Mouse (Mus musculus) limb, embryonic 12.5 days (tissue): Measurements from ENCODE around the gene Mast4. TPM values are rescaled to one million over a fixed set of nuclear protein-coding genes. Genes with fewer than 3 reads are reported as not detected.

ENCODE experiments used
- ATAC-seq: fragments of 200-750 bp; cut with Nextera tagmentation; 2 replicates; pipeline ENCODE4 v1.8.0; 2017; ENCODE audit warnings: low read depth, moderate TSS enrichment; ENCODE audit not compliant: insufficient number of reproducible peaks, insufficient read depth, low FRiP score, low TSS enrichment
- H3K27ac ChIP-seq: fragments of 300-500 bp; sonication (generic); 2 replicates; pipeline ENCODE4 v1.5.1; 2016; ENCODE audit warnings: mild to moderate bottlenecking, moderate library complexity
- H3K27me3 ChIP-seq: fragments of 300-500 bp; sonication (generic); 2 replicates; pipeline ENCODE4 v1.6.1; 2016; ENCODE audit warnings: mild to moderate bottlenecking, moderate library complexity
- H3K36me3 ChIP-seq: fragments of 300-500 bp; sonication (generic); 2 replicates; pipeline ENCODE4 v1.6.1; 2016; ENCODE audit warnings: mild to moderate bottlenecking, moderate library complexity
- H3K4me1 ChIP-seq: fragments of 300-500 bp; sonication (generic); replicated peaks from 2 replicates; pipeline ENCODE4 v1.6.1; 2016
- H3K4me2 ChIP-seq: fragments of 300-500 bp; sonication (generic); 2 replicates; pipeline ENCODE4 v1.6.1; 2016; ENCODE audit warnings: mild to moderate bottlenecking, moderate library complexity
- H3K4me3 ChIP-seq: fragments of 300-500 bp; sonication (generic); replicated peaks from 2 replicates; pipeline ENCODE4 v1.5.1; 2016; ENCODE audit warnings: mild to moderate bottlenecking
- H3K9ac ChIP-seq: fragments of 300-500 bp; sonication (generic); replicated peaks from 2 replicates; pipeline ENCODE4 v1.6.1; 2016; ENCODE audit warnings: mild to moderate bottlenecking, moderate library complexity
- H3K9me3 ChIP-seq: fragments of 300-500 bp; sonication (generic); 2 replicates; pipeline ENCODE4 v1.6.1; 2016; ENCODE audit warnings: mild to moderate bottlenecking, moderate library complexity
- WGBS: fragments of 180-500 bp; shearing (Covaris S2); methylation state at CpG from one replicate; pipeline ENCODE4 v1.1.7; 2016; 5-methylcytosine and 5-hydroxymethylcytosine counted together
- polyA plus RNA-seq: library from polyadenylated mRNA; unstranded; fragments of >200 nt; fragmentation: Nextera tagmentation; extraction: Ambion mirVana; gene quantifications from 2 replicates; pipeline ENCODE4 v1.2.1, GENCODE M21; 2016

Gene Mast4
- polyA plus RNA-seq, 1 experiment from 2014 or later, result 26.0 TPM

DNA sequence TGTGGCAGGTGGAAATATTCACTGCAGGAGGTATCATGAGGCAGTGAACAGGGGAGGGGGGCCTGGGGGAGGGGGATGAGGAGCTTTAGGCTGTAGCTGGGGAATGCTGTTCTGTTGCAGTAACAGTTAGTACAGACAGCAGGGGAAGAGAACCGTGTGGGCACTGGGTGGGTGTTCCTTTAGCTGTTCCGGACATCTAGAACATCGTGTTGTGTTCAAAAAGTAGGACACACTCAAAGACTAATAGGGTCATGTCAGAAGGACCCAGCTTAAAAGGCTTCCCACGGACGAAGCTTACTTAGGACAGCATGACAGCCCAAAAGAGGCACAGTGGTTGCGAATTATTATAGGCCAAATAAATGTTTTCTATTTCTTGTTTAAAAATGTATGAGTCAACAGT, 393.8 kb downstream of the Mast4 start:
- H3K4me1 ChIP-seq, result no peaks in the 10 kb centered on the region
- H3K27me3 ChIP-seq, result no peaks in the 10 kb centered on the region
- H3K9me3 ChIP-seq, result no peaks in the 10 kb centered on the region
- WGBS, result 86% methylated on average over 6 of the region's 6 CpGs
- ATAC-seq, result no peak
- H3K27ac ChIP-seq, result no peak overlapping the region
- no peak overlapping the region for H3K4me3 ChIP-seq
- H3K36me3 ChIP-seq, result no peaks in the 10 kb centered on the region
- H3K9ac ChIP-seq, result no peak overlapping the region
- H3K4me2 ChIP-seq, result no peak overlapping the region

DNA sequence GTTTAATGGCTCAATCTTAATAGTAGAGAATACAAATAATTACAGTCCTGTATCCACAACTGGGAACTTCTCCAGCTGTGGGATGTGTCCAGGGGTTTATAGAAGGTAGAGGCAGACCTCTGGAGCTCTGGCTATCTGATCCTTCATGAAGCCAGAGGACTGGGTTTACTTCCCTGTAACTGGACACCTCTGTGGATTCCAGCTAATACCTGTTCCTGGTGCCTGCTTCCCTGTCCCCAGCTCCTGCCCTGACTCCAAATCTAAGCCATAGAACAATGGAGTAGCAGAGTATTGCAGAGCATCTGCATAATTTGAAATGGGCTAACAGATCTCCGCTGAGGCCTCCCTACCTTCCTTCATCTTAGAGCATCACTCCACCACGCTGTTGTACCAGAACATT, 398.1 kb downstream of the Mast4 start:
- no peak overlapping the region for H3K9ac ChIP-seq
- H3K4me3 ChIP-seq, result no peak overlapping the region
- no peaks in the 10 kb centered on the region for H3K9me3 ChIP-seq
- H3K4me2 ChIP-seq, result no peak overlapping the region
- no peaks in the 10 kb centered on the region for H3K36me3 ChIP-seq
- no peak overlapping the region for H3K27ac ChIP-seq
- H3K4me1 ChIP-seq, result no peaks in the 10 kb centered on the region
- WGBS, result 88% methylated on average over 2 of the region's 2 CpGs
- ATAC-seq, result no peak
- no peaks in the 10 kb centered on the region for H3K27me3 ChIP-seq

DNA sequence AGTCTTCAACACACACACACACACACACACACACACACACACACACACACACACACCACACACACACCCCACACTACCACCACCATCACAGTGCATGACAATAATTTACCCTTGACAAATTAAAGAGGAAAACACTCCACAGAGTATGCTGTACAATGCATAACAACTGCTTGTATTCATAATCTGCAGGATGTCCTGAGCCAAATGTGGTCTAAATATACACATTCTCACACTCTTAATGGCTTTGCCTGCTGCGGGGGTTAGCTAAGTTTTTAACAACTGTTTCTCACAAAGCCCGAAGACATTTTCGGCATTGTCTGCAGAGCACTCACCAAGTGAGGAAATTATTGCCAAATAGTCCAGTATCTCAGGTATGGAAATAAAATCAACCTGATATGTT, 398.5 kb downstream of the Mast4 start:
- H3K27ac ChIP-seq, result no peak overlapping the region
- no peaks in the 10 kb centered on the region for H3K9me3 ChIP-seq
- H3K27me3 ChIP-seq, result no peaks in the 10 kb centered on the region
- no peak for ATAC-seq
- H3K9ac ChIP-seq, result no peak overlapping the region
- WGBS, result 81% methylated on average over 3 of the region's 3 CpGs
- H3K4me1 ChIP-seq, result no peaks in the 10 kb centered on the region
- no peaks in the 10 kb centered on the region for H3K36me3 ChIP-seq
- H3K4me3 ChIP-seq, result no peak overlapping the region
- H3K4me2 ChIP-seq, result no peak overlapping the region

DNA sequence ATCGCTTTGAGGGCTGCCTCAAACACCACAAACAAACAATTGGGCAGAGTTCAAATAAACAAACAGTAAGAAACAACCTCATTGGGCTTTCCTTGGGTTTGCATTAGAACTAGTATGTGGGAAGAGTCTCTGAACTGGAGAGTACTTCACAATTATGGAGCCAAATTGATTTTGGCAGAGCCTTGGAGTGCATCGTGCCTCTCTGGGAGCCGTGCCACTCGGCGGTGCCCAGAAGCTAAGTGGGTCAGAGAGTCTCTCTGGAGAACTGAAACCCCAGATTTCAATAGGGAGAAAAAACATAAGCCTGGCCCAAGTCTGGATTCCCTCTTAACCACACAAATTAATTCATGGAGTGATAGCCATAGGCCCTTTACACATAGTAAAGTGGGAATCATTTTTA, 400.6 kb downstream of the Mast4 start:
- Histone ChIP-seq H3K9me3 (no peaks in the 10 kb centered on the region), H3K4me2 (no peak overlapping the region), H3K4me3 (no peak overlapping the region), H3K9ac (no peak overlapping the region), H3K27me3 (no peaks in the 10 kb centered on the region), H3K27ac (no peak overlapping the region), H3K36me3 (no peaks in the 10 kb centered on the region), H3K4me1 (no peaks in the 10 kb centered on the region)
- 91% methylated on average over 5 of the region's 5 CpGs for WGBS
- ATAC-seq, result no peak

DNA sequence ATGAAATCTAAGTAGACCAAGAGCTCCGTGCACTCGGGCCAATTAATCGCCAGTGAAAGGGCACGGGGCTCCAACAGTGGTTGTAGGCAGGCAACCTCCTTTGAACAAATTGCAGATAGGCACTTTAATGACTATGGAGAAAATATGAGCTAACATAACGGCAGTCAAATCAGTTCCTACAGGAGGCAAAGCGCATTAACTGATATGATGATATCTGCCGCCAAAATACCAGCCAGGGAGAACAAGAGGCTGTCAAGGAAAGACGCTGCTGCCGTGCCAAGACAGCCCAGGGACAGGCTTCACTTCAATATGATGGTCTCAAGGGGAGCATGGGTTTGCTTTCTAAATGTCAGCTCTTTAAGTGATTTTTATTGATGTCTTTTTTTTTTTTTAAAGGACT, 401.9 kb downstream of the Mast4 start:
- H3K27me3 ChIP-seq, result no peaks in the 10 kb centered on the region
- H3K9me3 ChIP-seq, result no peaks in the 10 kb centered on the region
- no peak overlapping the region for H3K4me2 ChIP-seq
- H3K9ac ChIP-seq, result no peak overlapping the region
- no peaks in the 10 kb centered on the region for H3K4me1 ChIP-seq
- ATAC-seq, result no peak
- H3K4me3 ChIP-seq, result no peak overlapping the region
- no peaks in the 10 kb centered on the region for H3K36me3 ChIP-seq
- 80% methylated on average over 9 of the region's 9 CpGs for whole genome bisulfite sequencing
- no peak overlapping the region for H3K27ac ChIP-seq

DNA sequence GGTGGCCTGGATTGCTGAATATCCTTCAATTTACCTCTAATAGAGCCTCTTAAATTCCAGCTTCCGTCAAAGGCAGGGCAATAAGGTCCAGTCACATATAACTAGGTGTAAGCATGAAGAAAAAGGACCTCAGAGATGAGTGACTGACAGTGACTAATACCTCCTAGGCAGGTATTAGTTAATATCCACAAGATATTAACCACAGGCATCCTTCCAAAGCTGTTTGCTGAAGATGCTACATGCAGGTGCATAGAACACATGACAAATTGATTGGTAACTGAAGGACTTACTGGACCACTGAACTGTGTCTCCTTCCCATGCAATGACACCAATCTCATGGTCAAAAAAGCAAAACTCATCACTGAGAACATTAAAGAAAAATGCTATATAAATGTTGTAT, 402.3 kb downstream of the Mast4 start:
- no peak overlapping the region for H3K27ac ChIP-seq
- no peak for ATAC-seq
- no peaks in the 10 kb centered on the region for H3K27me3 ChIP-seq
- no peaks in the 10 kb centered on the region for H3K36me3 ChIP-seq
- H3K9me3 ChIP-seq, result no peaks in the 10 kb centered on the region
- WGBS, result 91% methylated on average over 1 of the region's 1 CpGs
- no peak overlapping the region for H3K4me2 ChIP-seq
- no peak overlapping the region for H3K4me3 ChIP-seq
- H3K4me1 ChIP-seq, result no peaks in the 10 kb centered on the region
- H3K9ac ChIP-seq, result no peak overlapping the region

DNA sequence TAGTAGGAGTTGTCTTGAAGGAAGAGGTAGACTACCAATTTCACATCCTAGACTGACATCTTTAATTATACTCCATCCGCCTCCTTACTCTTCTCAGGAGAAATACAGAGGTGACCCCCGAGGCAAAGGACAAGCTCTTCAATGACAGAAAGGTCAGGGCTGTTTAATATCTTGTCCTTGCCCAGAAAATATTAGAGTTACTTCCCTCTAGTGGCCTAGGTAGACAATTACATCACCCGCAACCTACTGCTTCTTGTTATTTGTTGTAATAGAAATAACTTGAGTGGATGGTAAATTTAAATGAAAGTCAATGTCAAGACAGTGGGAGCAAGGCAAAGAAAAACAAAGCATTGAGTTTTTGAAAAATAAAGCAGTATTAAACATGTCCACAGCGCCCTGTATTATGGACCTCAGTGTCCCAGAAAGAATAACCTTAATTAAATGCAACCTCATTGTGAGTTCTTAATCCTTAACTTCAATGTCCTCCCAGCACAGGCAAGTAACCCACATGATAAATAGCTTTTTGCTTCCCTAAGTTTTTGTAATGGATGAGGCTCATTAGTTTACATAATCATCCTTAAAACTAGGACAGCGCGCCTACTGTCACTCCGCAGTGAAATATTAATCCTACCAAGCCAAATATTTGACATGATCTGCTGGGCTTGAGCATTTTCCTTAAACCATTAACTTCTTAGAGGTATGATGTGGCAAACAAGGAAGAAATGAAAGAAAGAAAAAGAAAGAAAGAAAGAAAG, 408.3 kb downstream of the Mast4 start:
- H3K36me3 ChIP-seq, result no peaks in the 10 kb centered on the region
- H3K4me1 ChIP-seq, result no peaks in the 10 kb centered on the region
- H3K27ac ChIP-seq, result no peak overlapping the region
- H3K4me3 ChIP-seq, result no peak overlapping the region
- no peaks in the 10 kb centered on the region for H3K27me3 ChIP-seq
- H3K9me3 ChIP-seq, result no peaks in the 10 kb centered on the region
- no peak overlapping the region for H3K4me2 ChIP-seq
- no peak overlapping the region for H3K9ac ChIP-seq
- ATAC-seq, result no peak
- WGBS, result 84% methylated on average over 7 of the region's 7 CpGs

DNA sequence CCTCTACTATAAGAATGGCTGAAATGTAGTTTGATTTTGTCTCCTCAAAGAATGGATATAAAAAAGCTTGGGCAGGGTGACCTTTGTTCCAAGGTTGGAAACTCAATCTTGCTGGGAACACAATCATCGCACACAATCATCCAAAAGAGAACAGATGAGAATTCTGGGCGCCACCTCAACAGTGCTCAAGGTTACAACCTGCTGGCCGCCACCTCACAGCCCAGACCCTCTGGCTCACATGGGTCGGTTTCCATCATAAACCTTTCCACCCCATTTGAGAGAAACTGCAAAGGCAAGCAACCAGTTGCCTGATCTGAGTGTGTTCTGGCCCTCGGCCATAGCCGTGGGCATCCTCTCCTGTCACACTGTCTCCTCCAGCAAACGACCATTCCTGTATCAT, 414.6 kb downstream of the Mast4 start:
- Histone ChIP-seq H3K36me3 (no peaks in the 10 kb centered on the region), H3K27me3 (no peaks in the 10 kb centered on the region), H3K4me1 (peaks cover 4% of the 10 kb centered on the region; the same call in 1 of the 2 replicates), H3K27ac (no peak overlapping the region), H3K4me2 (no peak overlapping the region), H3K4me3 (no peak overlapping the region), H3K9ac (no peak overlapping the region), H3K9me3 (no peaks in the 10 kb centered on the region)
- WGBS, result 80% methylated on average over 7 of the region's 7 CpGs
- ATAC-seq, result no peak

DNA sequence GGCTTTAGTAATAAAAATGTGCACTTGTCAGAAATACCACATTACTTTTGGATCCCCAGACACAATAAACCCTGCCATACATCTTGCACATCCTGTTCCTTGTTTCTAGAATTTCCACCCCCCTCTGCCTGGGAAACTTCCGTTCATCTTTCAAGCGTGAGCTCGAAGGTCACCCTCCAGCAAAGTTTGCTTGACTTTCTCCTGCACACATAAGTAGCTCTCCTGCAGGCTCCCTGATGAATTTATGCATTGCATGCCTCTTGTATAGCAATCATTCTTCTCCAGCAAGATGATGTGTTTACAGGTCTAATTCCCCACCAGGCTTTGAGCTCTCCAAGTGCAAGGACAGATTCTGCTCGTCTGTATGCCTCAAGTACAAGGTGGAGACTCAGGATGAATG, 415.7 kb downstream of the Mast4 start:
- peaks cover 4% of the 10 kb centered on the region; the same call in 1 of the 2 replicates for H3K4me1 ChIP-seq
- H3K9me3 ChIP-seq, result no peaks in the 10 kb centered on the region
- H3K27me3 ChIP-seq, result no peaks in the 10 kb centered on the region
- H3K27ac ChIP-seq, result no peak overlapping the region
- no peak for ATAC-seq
- WGBS, result 47% methylated on average over 4 of the region's 4 CpGs
- no peak overlapping the region for H3K9ac ChIP-seq
- H3K4me2 ChIP-seq, result no peak overlapping the region
- no peaks in the 10 kb centered on the region for H3K36me3 ChIP-seq
- H3K4me3 ChIP-seq, result no peak overlapping the region

DNA sequence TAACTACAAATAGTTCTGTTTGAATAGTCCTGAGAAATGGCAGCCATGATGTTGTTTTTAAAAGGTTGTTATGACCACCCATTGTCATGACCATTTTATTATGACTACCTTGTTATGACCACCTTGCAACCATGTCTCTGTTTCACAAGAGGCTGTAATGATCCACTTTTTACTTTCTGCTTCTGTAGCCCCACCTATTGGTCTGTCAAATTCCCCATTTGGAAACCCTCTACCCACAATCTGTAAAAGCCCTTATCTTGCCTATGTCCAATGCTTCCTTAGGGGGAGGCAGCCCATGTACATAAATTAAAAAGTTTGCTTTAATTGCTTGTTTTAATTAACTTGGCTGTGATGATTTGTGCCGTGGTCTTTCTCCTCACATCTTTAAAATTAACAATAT, 419.0 kb downstream of the Mast4 start:
- ATAC-seq, result no peak
- H3K4me1 ChIP-seq, result peaks cover 4% of the 10 kb centered on the region; the same call in 1 of the 2 replicates
- no peak overlapping the region for H3K4me3 ChIP-seq
- no peak overlapping the region for H3K4me2 ChIP-seq
- no peak overlapping the region for H3K9ac ChIP-seq
- no peaks in the 10 kb centered on the region for H3K9me3 ChIP-seq
- H3K27me3 ChIP-seq, result no peaks in the 10 kb centered on the region
- 51% methylated on average over 1 of the region's 1 CpGs for WGBS
- H3K27ac ChIP-seq, result no peak overlapping the region
- no peaks in the 10 kb centered on the region for H3K36me3 ChIP-seq

DNA sequence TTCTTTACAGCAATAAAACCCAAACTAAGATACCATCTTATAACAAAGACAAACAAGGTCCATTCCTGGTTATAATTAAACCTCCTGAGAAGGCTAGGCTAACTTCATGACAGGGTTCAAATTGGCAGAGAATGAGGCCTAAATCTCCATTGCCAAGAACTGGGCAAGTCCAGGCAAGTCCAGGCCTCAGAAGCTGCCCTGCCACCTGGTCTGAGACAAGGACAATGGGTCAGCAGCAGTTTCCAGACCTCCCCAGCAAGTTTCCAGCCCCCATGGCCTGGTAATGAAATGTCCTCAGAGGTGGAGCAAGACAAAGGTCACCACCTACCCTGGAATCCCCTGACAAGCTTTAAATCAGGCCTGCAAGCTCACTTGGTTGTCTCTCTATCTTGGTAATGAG, 419.5 kb downstream of the Mast4 start:
- no peak overlapping the region for H3K4me2 ChIP-seq
- ATAC-seq, result no peak
- H3K36me3 ChIP-seq, result no peaks in the 10 kb centered on the region
- no peak overlapping the region for H3K9ac ChIP-seq
- no peak overlapping the region for H3K27ac ChIP-seq
- H3K4me1 ChIP-seq, result peaks cover 4% of the 10 kb centered on the region; the same call in 1 of the 2 replicates
- H3K9me3 ChIP-seq, result no peaks in the 10 kb centered on the region
- no peaks in the 10 kb centered on the region for H3K27me3 ChIP-seq
- no peak overlapping the region for H3K4me3 ChIP-seq

DNA sequence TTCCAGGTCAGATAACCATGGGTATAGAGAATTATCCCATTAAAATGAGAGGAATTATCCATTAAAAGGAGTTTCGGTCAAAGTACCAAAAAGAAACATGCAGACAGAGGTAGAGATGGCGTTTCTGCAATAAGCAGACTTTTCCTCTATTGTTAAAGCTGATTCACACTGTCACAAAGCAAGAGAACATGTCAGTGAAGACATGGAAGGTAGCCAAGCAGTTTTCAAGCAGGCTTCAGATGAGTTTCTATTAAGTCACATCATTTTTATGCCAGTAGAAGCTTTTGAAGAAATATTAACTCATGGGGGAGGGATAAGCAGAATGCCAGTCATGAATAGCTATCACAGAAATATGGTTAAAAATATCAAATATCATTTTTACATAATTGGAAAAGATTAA, 420.4 kb downstream of the Mast4 start:
- H3K4me3 ChIP-seq, result no peak overlapping the region
- H3K4me1 ChIP-seq, result peaks cover 4% of the 10 kb centered on the region; the same call in 1 of the 2 replicates
- no peak overlapping the region for H3K9ac ChIP-seq
- no peaks in the 10 kb centered on the region for H3K27me3 ChIP-seq
- no peak for ATAC-seq
- no peak overlapping the region for H3K27ac ChIP-seq
- no peaks in the 10 kb centered on the region for H3K36me3 ChIP-seq
- 90% methylated on average over 2 of the region's 2 CpGs for WGBS
- no peaks in the 10 kb centered on the region for H3K9me3 ChIP-seq
- no peak overlapping the region for H3K4me2 ChIP-seq
